Mouse (Mus musculus): ENCODE data around the gene Zbtb24. TPM values are rescaled to one million over a fixed set of nuclear protein-coding genes. Genes with fewer than 3 reads are reported as not detected.

Gene Zbtb24
- polyA plus RNA-seq, 1 experiment = 23.0 TPM

DNA sequence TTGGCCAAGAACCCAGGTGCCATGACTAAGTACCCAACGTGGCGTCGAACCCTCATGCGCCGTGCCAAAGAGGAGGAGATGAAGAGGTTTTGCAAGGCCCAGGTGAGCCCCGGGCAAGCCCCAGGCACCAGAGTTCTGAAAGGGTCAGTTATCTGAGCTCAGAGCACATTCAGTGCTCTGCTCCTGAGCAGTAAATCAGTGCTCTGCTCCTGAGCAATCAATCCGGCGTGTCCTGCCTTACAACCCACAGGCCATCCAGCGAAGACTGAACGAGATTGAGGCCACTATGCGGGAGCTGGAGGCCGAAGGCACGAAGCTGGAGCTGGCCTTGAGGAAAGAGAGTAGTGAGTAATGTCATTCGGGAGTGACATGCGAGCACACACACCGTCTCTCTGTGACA lies 35.6 kb downstream of the Zbtb24 start:
- TF ChIP-seq CTCF (IDR thresholded peaks at IDR 0.05; ENCODE audit: borderline replicate concordance, extremely low read depth, insufficient read depth, insufficient read length) (no peak), POLR2A (IDR thresholded peaks at IDR 0.05; ENCODE audit: borderline replicate concordance, extremely low read depth, insufficient read depth, insufficient read length, poor library complexity, severe bottlenecking) (no peak)
- no peak for DNase-seq (ENCODE audit: low read depth)

DNA sequence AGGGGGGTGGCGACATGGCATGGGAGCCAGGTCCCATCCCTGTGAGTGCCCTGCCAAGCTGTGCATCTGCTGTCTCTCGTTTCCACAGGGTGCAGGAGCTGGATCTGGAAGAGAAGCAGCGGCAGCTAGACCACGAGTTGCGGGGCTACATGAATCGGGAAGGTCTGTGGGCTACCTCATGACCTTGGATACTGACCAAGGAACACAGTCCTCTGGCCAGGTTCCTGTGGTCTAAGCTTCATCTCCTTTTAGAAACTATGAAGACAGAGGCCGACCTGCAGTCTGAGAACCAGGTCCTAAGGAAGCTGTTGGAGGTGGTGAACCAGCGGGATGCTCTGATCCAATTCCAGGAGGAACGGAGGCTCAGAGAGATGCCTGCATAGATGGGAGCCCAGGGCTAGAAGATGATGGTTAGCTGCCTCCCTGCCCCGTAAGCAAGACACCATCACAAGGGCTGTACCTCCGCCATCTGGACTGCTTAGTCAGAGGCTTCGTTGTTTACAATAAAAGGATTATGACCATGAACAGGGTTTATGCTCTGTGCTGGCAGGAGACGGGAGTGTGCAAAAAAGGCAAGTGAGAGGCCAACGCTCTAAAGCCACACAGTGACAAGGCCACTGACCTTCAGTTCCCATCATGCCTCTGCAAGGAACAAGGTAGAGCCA lies 36.5 kb downstream of the Zbtb24 start:
- no peak for DNase-seq (ENCODE audit: low read depth)
- TF ChIP-seq CTCF (IDR thresholded peaks at IDR 0.05; ENCODE audit: borderline replicate concordance, extremely low read depth, insufficient read depth, insufficient read length) = no peak
- no peak for TF ChIP-seq POLR2A (IDR thresholded peaks at IDR 0.05; ENCODE audit: borderline replicate concordance, extremely low read depth, insufficient read depth, insufficient read length, poor library complexity, severe bottlenecking)

DNA sequence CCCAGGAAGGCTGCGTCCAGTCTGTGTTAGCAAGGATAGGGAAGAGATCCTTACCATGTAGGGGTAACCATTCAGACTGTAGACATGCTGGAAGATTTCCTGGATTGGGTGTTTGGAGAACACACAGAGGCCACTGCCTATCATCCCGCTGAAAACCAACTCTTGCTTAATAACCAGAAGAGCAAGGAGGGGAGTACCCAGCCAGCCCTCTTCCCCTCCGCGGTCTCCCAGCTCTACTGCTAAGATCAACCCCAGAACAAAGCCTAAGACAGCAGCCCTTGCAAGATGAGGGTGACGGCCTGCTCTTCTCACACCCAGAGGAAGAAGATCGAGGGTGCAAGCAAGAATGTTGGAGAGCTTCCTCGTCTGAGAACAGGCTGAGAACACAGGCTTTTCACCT lies 38.7 kb downstream of the Zbtb24 start:
- no peak for TF ChIP-seq POLR2A (IDR thresholded peaks at IDR 0.05; ENCODE audit: borderline replicate concordance, extremely low read depth, insufficient read depth, insufficient read length, poor library complexity, severe bottlenecking)
- no peak for TF ChIP-seq CTCF (IDR thresholded peaks at IDR 0.05; ENCODE audit: borderline replicate concordance, extremely low read depth, insufficient read depth, insufficient read length)
- DNase-seq (ENCODE audit: low read depth) = no peak

DNA sequence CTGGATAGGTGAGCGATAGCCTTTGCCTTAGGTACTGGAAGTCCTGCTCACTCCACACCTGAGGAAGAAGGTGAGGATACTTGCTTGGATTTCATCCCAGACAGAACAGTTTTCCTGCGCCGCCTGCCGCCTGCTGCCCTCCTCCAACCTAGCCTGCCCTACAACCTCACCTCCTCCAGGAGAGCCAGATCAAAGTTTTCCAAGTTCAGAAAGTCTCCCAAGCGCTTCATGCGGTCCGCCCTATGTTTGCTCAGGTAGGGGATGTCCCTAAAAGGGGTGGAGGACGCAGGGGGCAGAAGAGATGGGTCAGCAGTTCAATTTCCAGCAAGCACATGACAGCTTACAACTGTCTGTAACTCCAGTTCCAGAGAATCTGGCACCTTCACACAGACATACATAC lies 39.1 kb downstream of the Zbtb24 start:
- TF ChIP-seq POLR2A (IDR thresholded peaks at IDR 0.05; ENCODE audit: borderline replicate concordance, extremely low read depth, insufficient read depth, insufficient read length, poor library complexity, severe bottlenecking) (no peak), CTCF (IDR thresholded peaks at IDR 0.05; ENCODE audit: borderline replicate concordance, extremely low read depth, insufficient read depth, insufficient read length) (no peak)
- DNase-seq (ENCODE audit: low read depth) = no peak

DNA sequence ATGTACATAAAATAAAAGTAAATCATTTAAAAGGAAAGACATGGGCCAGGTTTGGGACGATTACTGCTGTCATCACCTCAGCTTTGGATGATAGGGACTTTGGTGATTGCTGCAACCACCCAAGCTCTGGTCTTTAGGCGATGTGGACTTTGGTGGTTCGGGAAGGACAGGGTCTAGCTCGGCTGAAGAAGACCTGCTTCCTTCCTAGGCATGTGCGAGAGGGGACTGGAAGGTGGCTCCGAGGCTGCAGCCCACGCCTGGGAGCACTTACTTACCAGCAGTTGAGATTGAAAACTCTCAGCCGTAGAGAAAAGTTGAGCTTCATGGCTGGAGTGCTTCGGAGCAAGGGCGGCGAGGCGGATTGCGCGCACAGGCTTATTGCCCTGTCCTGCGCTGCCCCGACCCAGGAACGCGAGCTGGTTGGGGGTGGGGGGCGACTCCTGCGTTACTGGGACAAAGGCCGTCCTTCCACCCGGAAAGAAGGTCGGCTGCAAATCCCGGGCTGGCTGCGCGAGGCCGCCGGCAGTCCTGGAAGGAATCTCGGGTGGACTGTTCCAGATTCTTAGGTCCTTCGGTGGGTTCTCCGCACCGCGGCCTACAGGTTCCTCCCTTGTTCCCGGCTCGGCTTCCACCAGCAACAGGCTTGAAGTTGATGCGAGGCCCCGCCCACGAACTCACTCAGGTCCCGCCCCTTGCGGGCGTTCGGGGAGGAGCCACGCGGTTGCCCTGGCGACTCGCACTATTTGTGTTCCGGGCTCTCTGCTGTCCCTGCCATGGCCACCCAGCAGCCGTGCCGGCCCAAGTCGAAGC lies 39.7 kb downstream of the Zbtb24 start, which contains the start of the genes Smpd2 and Ppil6:
Gene Smpd2, minus strand, starts transcription at position 662 of the 810 bp plus-strand sequence.
Gene Ppil6, plus strand, starts transcription at position 732 of the 810 bp plus-strand sequence.
- no peak for TF ChIP-seq CTCF (IDR thresholded peaks at IDR 0.05; ENCODE audit: borderline replicate concordance, extremely low read depth, insufficient read depth, insufficient read length)
- 0 out of 2 replicates have a peak, but pooled peaks have one; percentile 6 for TF ChIP-seq POLR2A (IDR thresholded peaks at IDR 0.05; ENCODE audit: borderline replicate concordance, extremely low read depth, insufficient read depth, insufficient read length, poor library complexity, severe bottlenecking)
- DNase-seq (ENCODE audit: low read depth) = peak; percentile 97

DNA sequence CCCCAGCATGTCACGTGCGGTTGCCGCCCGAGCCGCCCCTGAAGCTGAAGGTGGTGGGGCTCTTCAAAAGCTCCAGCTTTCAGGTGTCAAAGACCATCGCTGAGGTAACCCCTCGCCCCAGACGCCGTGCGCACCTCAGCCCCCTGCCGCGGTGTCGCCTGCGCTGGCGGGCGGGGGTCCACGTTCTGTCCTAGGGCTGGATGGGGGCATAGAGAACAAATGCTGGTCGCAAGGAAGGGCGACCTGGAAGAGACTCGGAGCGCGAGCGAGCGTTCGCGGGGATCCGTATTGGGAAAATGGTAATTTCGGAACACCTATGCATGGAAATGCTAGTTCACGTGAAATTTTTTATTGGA lies 40.3 kb downstream of the Zbtb24 start:
- TF ChIP-seq CTCF (IDR thresholded peaks at IDR 0.05; ENCODE audit: borderline replicate concordance, extremely low read depth, insufficient read depth, insufficient read length) = no peak
- no peak for TF ChIP-seq POLR2A (IDR thresholded peaks at IDR 0.05; ENCODE audit: borderline replicate concordance, extremely low read depth, insufficient read depth, insufficient read length, poor library complexity, severe bottlenecking)

DNA sequence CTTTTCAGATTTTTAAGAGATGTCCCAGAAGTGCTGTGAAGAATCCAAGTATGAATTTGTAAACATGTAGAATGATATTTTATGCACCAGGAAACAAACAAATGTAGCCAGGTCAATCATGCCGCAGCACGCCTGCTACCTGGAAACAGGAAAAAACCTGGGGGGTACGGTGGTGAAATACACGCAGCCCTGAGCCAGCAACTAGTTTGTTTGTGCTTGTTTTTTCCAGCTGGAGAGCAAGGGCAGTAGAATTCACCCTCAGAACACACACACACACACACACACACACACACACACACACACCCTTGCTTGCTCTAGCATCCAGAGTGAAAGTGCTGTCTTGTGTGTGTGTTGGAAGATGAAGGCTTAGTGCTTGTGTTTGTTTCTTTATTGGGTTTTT lies 40.9 kb downstream of the Zbtb24 start:
- no peak for DNase-seq (ENCODE audit: low read depth)
- TF ChIP-seq CTCF (IDR thresholded peaks at IDR 0.05; ENCODE audit: borderline replicate concordance, extremely low read depth, insufficient read depth, insufficient read length) (no peak), POLR2A (IDR thresholded peaks at IDR 0.05; ENCODE audit: borderline replicate concordance, extremely low read depth, insufficient read depth, insufficient read length, poor library complexity, severe bottlenecking) (no peak)

More for the DNA sequence above, 40.3 kb downstream of the Zbtb24 start:
- no peak for DNase-seq (ENCODE audit: low read depth)

DNA sequence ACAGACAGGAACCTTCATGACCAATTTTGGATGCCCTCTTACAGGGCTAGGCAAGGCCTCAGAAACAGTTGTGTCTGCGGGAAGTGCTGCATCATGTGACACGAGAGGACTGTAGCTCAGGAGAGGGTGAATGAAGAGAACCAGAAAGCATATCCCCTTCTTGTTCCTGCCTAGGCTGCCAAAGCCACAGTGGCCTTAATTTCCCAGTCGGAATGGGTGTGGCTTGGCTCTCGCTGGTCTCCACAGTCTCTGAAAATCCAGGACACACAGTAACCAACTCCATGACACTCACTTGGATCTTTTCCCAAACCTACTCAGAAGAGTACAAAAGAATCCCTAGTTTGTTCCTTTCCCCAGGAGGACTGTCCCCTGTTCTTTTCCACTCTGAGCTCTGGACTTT lies 50.8 kb downstream of the Zbtb24 start:
- TF ChIP-seq POLR2A (IDR thresholded peaks at IDR 0.05; ENCODE audit: borderline replicate concordance, extremely low read depth, insufficient read depth, insufficient read length, poor library complexity, severe bottlenecking) = no peak
- no peak for TF ChIP-seq CTCF (IDR thresholded peaks at IDR 0.05; ENCODE audit: borderline replicate concordance, extremely low read depth, insufficient read depth, insufficient read length)
- peak; percentile 75 for DNase-seq (ENCODE audit: low read depth)

DNA sequence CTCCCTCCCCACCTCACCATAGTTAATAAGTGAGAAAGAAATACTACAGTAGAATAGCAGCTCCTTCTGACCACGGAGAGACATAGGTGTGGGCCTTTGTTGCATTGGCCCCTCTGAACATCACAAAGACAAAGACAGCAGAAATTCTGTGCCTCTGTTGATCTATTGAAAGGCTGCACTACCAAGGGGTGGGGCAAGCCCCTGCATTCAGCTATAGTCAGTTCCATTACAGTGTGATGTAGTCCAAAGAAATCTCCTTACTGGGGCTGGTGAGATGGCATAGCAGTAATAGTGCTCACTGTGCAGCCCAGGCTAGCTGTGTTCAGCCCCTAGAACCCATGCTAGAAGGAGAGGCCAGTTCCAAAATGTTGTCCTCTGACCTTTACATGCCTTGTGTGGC lies 54.8 kb downstream of the Zbtb24 start:
- TF ChIP-seq POLR2A (IDR thresholded peaks at IDR 0.05; ENCODE audit: borderline replicate concordance, extremely low read depth, insufficient read depth, insufficient read length, poor library complexity, severe bottlenecking) = no peak
- TF ChIP-seq CTCF (IDR thresholded peaks at IDR 0.05; ENCODE audit: borderline replicate concordance, extremely low read depth, insufficient read depth, insufficient read length) = no peak
- no peak for DNase-seq (ENCODE audit: low read depth)

DNA sequence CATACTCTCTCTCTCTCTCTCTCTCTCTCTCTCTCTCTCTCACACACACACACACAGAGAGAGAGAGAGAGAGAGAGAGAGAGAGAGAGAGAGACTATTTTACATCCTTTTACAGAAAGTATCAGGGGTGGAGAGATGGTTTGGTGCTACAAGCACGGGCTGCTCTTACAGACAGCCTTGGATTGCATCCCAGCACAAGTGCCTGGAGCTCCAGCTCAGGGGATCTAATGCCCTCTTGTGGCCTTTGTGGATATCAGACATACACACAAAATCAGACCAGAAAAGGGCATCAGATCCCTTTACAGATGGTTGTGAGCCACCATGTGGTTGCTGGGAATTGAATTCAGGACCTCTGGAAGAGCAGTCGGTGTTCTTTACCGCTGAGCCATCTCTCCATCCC lies 55.3 kb downstream of the Zbtb24 start:
- TF ChIP-seq CTCF (IDR thresholded peaks at IDR 0.05; ENCODE audit: borderline replicate concordance, extremely low read depth, insufficient read depth, insufficient read length) = peak; percentile 70
- peak; percentile 94 for DNase-seq (ENCODE audit: low read depth)

DNA sequence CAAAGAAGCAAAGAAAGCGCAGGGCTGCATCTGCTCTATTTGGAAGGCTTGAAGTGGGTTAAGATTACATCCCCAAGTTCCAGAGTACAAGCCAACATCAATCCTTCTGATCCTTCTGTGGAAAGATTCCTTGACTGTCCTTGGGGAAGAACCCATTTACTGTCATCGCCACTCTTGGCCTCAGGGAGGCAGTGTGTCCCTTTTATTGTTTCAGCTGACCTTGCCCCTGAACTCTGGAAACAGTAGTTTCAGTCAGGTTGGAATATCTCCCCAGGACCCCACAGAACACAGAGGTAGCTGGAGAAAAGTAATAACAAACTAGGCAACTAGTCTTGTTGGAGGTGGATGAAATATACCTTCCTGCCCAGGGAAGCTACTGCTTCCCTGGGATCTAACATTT lies 59.0 kb downstream of the Zbtb24 start:
- TF ChIP-seq POLR2A (IDR thresholded peaks at IDR 0.05; ENCODE audit: borderline replicate concordance, extremely low read depth, insufficient read depth, insufficient read length, poor library complexity, severe bottlenecking) = no peak
- peak; percentile 41; the same call in 1 of the 2 replicates for TF ChIP-seq CTCF (IDR thresholded peaks at IDR 0.05; ENCODE audit: borderline replicate concordance, extremely low read depth, insufficient read depth, insufficient read length)
- no peak for DNase-seq (ENCODE audit: low read depth)

DNA sequence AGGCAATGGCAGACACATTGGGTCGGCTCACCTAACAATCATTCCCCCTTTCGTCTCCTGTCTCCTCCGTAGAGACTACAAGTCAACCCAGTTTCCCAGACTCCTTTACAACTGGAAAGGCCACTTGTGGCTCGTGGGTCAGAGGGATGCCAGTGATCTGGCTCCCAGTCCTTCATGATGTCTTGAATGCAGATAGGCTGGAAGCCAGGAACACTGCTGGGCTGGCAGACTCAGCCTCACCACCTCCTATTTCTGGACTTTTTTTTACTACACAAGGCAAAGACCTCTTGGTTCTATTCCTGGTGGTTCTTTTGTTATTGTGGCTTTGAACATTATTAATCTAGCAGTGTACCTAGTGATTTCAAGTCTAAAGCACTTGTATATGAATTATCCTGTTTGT lies 64.1 kb downstream of the Zbtb24 start:
- no peak for TF ChIP-seq CTCF (IDR thresholded peaks at IDR 0.05; ENCODE audit: borderline replicate concordance, extremely low read depth, insufficient read depth, insufficient read length)
- no peak for TF ChIP-seq POLR2A (IDR thresholded peaks at IDR 0.05; ENCODE audit: borderline replicate concordance, extremely low read depth, insufficient read depth, insufficient read length, poor library complexity, severe bottlenecking)
- no peak for DNase-seq (ENCODE audit: low read depth)
